Mouse (Mus musculus): ENCODE results near the gene Vsx2. TPM values are rescaled to one million over a fixed set of nuclear protein-coding genes. Genes with fewer than 3 reads are reported as not detected.

Vsx2 gene
- polyA plus RNA-seq, 1 experiment: not detected

- H3K4me3 ChIP-seq (ENCODE audit: insufficient read depth, low read depth, low read length): no peak overlapping the region
- H3K27me3 ChIP-seq (replicated peaks; ENCODE audit: control insufficient read depth, insufficient read depth, low read length): no peaks in the 10 kb centered on the region
- no peaks in the 10 kb centered on the region for H3K36me3 ChIP-seq (ENCODE audit: control insufficient read depth, insufficient read depth, low read length)
- WGBS: 63% methylated on average over 8 of the region's 8 CpGs
- no peak for TF ChIP-seq CTCF (conservative IDR thresholded peaks at IDR 0.05; ENCODE audit: insufficient read depth, insufficient read length, low read depth, low read length)
- no peak for TF ChIP-seq POLR2A (IDR thresholded peaks at IDR 0.05; ENCODE audit: low read depth, low read length)
- H3K4me1 ChIP-seq (ENCODE audit: control insufficient read depth, insufficient read depth, low read length): no peaks in the 10 kb centered on the region
- DNase-seq: no peak
- H3K27ac ChIP-seq (ENCODE audit: insufficient read depth, low read depth, low read length): no peak overlapping the region
Observed at GRCm38 (mm10) chr12:84555218-84555617, 14.3 kb upstream of the Vsx2 start.

- WGBS: 61% methylated on average over 4 of the region's 4 CpGs
Observed at GRCm38 (mm10) chr12:84562558-84562957, 7.0 kb upstream of the Vsx2 start.

GRCm38 (mm10) chr12:84567576-84567975, 2.0 kb upstream of the Vsx2 start:
- Histone ChIP-seq H3K36me3 (ENCODE audit: control insufficient read depth, insufficient read depth, low read length) (no peaks in the 10 kb centered on the region), H3K4me3 (ENCODE audit: insufficient read depth, low read depth, low read length) (no peak overlapping the region), H3K27me3 (replicated peaks; ENCODE audit: control insufficient read depth, insufficient read depth, low read length) (peaks cover 20% of the 10 kb centered on the region), H3K4me1 (ENCODE audit: control insufficient read depth, insufficient read depth, low read length) (no peaks in the 10 kb centered on the region; the same call in 1 of the 2 replicates), H3K27ac (ENCODE audit: insufficient read depth, low read depth, low read length) (no peak overlapping the region)
- WGBS: 86% methylated on average over 6 of the region's 6 CpGs
- TF ChIP-seq POLR2A (IDR thresholded peaks at IDR 0.05; ENCODE audit: low read depth, low read length): no peak
- no peak for DNase-seq

More at GRCm38 (mm10) chr12:84562558-84562957, 7.0 kb upstream of the Vsx2 start:
- Histone ChIP-seq H3K4me1 (ENCODE audit: control insufficient read depth, insufficient read depth, low read length) (no peaks in the 10 kb centered on the region), H3K27ac (ENCODE audit: insufficient read depth, low read depth, low read length) (no peak overlapping the region), H3K36me3 (ENCODE audit: control insufficient read depth, insufficient read depth, low read length) (no peaks in the 10 kb centered on the region), H3K27me3 (replicated peaks; ENCODE audit: control insufficient read depth, insufficient read depth, low read length) (no peaks in the 10 kb centered on the region), H3K4me3 (ENCODE audit: insufficient read depth, low read depth, low read length) (no peak overlapping the region)
- no peak for TF ChIP-seq CTCF (conservative IDR thresholded peaks at IDR 0.05; ENCODE audit: insufficient read depth, insufficient read length, low read depth, low read length)
- no peak for TF ChIP-seq POLR2A (IDR thresholded peaks at IDR 0.05; ENCODE audit: low read depth, low read length)
- DNase-seq: no peak

GRCm38 (mm10) chr12:84569976-84570693, 573 bp downstream of the Vsx2 start:
- Histone ChIP-seq H3K36me3 (ENCODE audit: control insufficient read depth, insufficient read depth, low read length) (no peaks in the 10 kb centered on the region), H3K27me3 (replicated peaks; ENCODE audit: control insufficient read depth, insufficient read depth, low read length) (peaks cover 20% of the 10 kb centered on the region), H3K4me1 (ENCODE audit: control insufficient read depth, insufficient read depth, low read length) (no peaks in the 10 kb centered on the region; the same call in 1 of the 2 replicates), H3K27ac (ENCODE audit: insufficient read depth, low read depth, low read length) (no peak overlapping the region), H3K4me3 (ENCODE audit: insufficient read depth, low read depth, low read length) (no peak overlapping the region)
- no peak for DNase-seq
- 4% methylated on average over 40 of the region's 40 CpGs for WGBS
- TF ChIP-seq POLR2A (IDR thresholded peaks at IDR 0.05; ENCODE audit: low read depth, low read length) (no peak), CTCF (conservative IDR thresholded peaks at IDR 0.05; ENCODE audit: insufficient read depth, insufficient read length, low read depth, low read length) (no peak)

- TF ChIP-seq CTCF (conservative IDR thresholded peaks at IDR 0.05; ENCODE audit: insufficient read depth, insufficient read length, low read depth, low read length) (no peak), POLR2A (IDR thresholded peaks at IDR 0.05; ENCODE audit: low read depth, low read length) (no peak)
- no peak overlapping the region for H3K27ac ChIP-seq (ENCODE audit: insufficient read depth, low read depth, low read length)
- H3K36me3 ChIP-seq (ENCODE audit: control insufficient read depth, insufficient read depth, low read length): no peaks in the 10 kb centered on the region
- H3K4me1 ChIP-seq (ENCODE audit: control insufficient read depth, insufficient read depth, low read length): no peaks in the 10 kb centered on the region; the same call in 1 of the 2 replicates
- 8% methylated on average over 34 of the region's 34 CpGs for WGBS
- H3K27me3 ChIP-seq (replicated peaks; ENCODE audit: control insufficient read depth, insufficient read depth, low read length): peaks cover 20% of the 10 kb centered on the region
- DNase-seq: no peak
- no peak overlapping the region for H3K4me3 ChIP-seq (ENCODE audit: insufficient read depth, low read depth, low read length)
Observed at GRCm38 (mm10) chr12:84570694-84571415, 1.3 kb downstream of the Vsx2 start.

GRCm38 (mm10) chr12:84571466-84572340, 2.1 kb downstream of the Vsx2 start:
- Histone ChIP-seq H3K36me3 (ENCODE audit: control insufficient read depth, insufficient read depth, low read length) (no peaks in the 10 kb centered on the region), H3K27ac (ENCODE audit: insufficient read depth, low read depth, low read length) (no peak overlapping the region), H3K27me3 (replicated peaks; ENCODE audit: control insufficient read depth, insufficient read depth, low read length) (peaks cover 20% of the 10 kb centered on the region), H3K4me1 (ENCODE audit: control insufficient read depth, insufficient read depth, low read length) (no peaks in the 10 kb centered on the region; the same call in 1 of the 2 replicates), H3K4me3 (ENCODE audit: insufficient read depth, low read depth, low read length) (no peak overlapping the region)
- no peak for DNase-seq
- WGBS: 8% methylated on average over 43 of the region's 43 CpGs
- TF ChIP-seq POLR2A (IDR thresholded peaks at IDR 0.05; ENCODE audit: low read depth, low read length) (no peak), CTCF (conservative IDR thresholded peaks at IDR 0.05; ENCODE audit: insufficient read depth, insufficient read length, low read depth, low read length) (no peak)

Data from kidney, adult 2 months (tissue).